Mouse (Mus musculus): ENCODE results near the gene Gm49510.

- peak; percentile 98 for TF ChIP-seq CTCF (IDR thresholded peaks at IDR 0.05; ENCODE audit: low read depth)
- TF ChIP-seq EP300 (IDR thresholded peaks at IDR 0.05; ENCODE audit: low read depth), result no peak
These were observed 47.8 kb upstream of the Gm49510 start for GRCm38 (mm10) chr15:78851505-78852153.

All from liver, embryonic 14.5 days (tissue).